Mouse (Mus musculus) heart, embryonic 16.5 days (tissue): Measurements from ENCODE around the gene Il2rb. TPM values are rescaled to one million over a fixed set of nuclear protein-coding genes. Genes with fewer than 3 reads are reported as not detected.

ENCODE experiments used
- ATAC-seq: fragments of 200-750 bp; cut with Nextera tagmentation; replicated peaks from 2 replicates; pipeline ENCODE4 v1.8.0; 2017; ENCODE audit warnings: moderate number of reproducible peaks; ENCODE audit not compliant: insufficient read depth, low FRiP score; ENCODE audit errors: extremely low read depth
- H3K27ac ChIP-seq: fragments of 300-500 bp; sonication (generic); 2 replicates; pipeline ENCODE4 v1.5.1; 2014; ENCODE audit warnings: mild to moderate bottlenecking, low read length, control low read depth, moderate library complexity
- H3K27me3 ChIP-seq: fragments of 300-500 bp; sonication (generic); 2 replicates; pipeline ENCODE4 v1.6.1; 2014; ENCODE audit warnings: low read length, mixed read lengths; ENCODE audit not compliant: control insufficient read depth, insufficient read depth
- H3K36me3 ChIP-seq: fragments of 300-500 bp; sonication (generic); 2 replicates; pipeline ENCODE4 v1.6.1; 2014; ENCODE audit not compliant: control insufficient read depth, insufficient read depth
- H3K4me1 ChIP-seq: fragments of 300-500 bp; sonication (generic); 2 replicates; pipeline ENCODE4 v1.6.1; 2014; ENCODE audit warnings: low read length, mixed read lengths; ENCODE audit not compliant: control insufficient read depth, insufficient read depth
- H3K4me2 ChIP-seq: fragments of 300-500 bp; sonication (generic); 2 replicates; pipeline ENCODE4 v1.6.1; 2014; ENCODE audit warnings: low read depth, mild to moderate bottlenecking, control low read depth, low read length
- H3K4me3 ChIP-seq: fragments of 300-500 bp; sonication (generic); 2 replicates; pipeline ENCODE4 v1.5.1; 2014; ENCODE audit warnings: mild to moderate bottlenecking, control low read depth, low read length
- H3K9ac ChIP-seq: fragments of 300-500 bp; sonication (generic); 2 replicates; pipeline ENCODE4 v1.6.1; 2014; ENCODE audit warnings: low read length, control low read depth
- H3K9me3 ChIP-seq: fragments of 300-500 bp; sonication (generic); replicated peaks from 2 replicates; pipeline ENCODE4 v1.6.1; 2016; ENCODE audit warnings: low read length; ENCODE audit not compliant: control insufficient read depth
- WGBS: fragments of 180-500 bp; shearing (Covaris S2); extraction: QIAGEN DNeasy Blood & Tissue Kit; methylation state at CpG from one replicate; pipeline ENCODE4 v1.1.7; 2014; 5-methylcytosine and 5-hydroxymethylcytosine counted together
- polyA plus RNA-seq: library from polyadenylated mRNA; unstranded; fragments of >200 nt; fragmentation: Nextera tagmentation; extraction: Ambion mirVana; gene quantifications from 2 replicates; pipeline ENCODE4 v1.2.1, GENCODE M21; 2015

Gene Il2rb
- polyA plus RNA-seq, 1 experiment from 2014 or later, result 4.9 TPM

DNA sequence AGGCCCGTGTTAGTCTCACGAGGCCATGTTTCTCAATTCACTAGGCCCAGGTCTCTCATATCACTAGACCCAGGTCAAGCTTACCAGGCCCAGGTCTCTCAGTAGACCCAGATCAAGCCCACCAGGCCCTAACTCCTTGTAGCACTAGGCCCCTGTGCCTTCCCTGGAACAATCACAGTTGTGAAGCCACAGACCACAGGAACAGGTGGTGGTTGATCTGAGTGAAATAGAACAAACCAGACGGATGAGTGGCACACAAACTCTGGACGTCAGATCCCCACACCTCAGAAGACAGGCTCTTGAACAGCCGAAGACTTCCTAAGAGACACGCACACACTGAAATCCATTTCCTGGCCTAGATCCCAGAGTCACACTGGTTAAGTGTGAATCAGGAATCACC, 15.7 kb upstream of the Il2rb start:
- Histone ChIP-seq H3K4me2 (no peak overlapping the region), H3K27me3 (no peaks in the 10 kb centered on the region), H3K9ac (no peak overlapping the region; the same call in 1 of the 2 replicates), H3K4me1 (peaks cover 12% of the 10 kb centered on the region), H3K9me3 (no peaks in the 10 kb centered on the region), H3K4me3 (no peak overlapping the region), H3K27ac (no peak overlapping the region), H3K36me3 (no peaks in the 10 kb centered on the region)
- no peak for ATAC-seq
- WGBS, result 72% methylated on average over 6 of the region's 6 CpGs

DNA sequence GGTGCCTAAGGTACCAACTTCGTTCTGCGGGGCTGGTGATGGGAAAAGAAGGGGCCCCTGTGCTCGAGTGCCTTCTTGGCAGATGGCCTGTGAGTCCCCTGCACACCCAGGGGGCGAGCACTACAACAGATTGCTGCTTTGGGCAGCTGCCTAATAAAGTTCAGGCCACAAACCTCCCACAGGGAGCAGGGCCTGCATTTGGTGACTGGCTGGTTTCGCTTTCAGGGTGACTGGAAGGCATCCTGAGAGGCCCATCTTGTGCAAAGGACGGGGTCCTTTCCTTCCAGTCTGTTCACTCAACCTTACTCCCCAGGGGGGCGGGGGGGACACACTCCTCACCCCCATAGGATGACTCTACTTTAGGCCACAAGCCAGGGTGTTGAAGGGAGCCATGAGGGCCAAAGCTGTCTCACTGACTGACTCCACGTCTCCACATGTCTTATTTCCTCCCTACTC, 15.1 kb upstream of the Il2rb start:
- no peak overlapping the region for H3K27ac ChIP-seq
- H3K27me3 ChIP-seq, result no peaks in the 10 kb centered on the region
- ATAC-seq, result no peak
- H3K9ac ChIP-seq, result 0 out of 2 replicates have a peak overlapping the region, but pooled peaks have one; percentile 33
- 49% methylated on average over 8 of the region's 8 CpGs for WGBS
- no peaks in the 10 kb centered on the region for H3K36me3 ChIP-seq
- H3K4me1 ChIP-seq, result peaks cover 12% of the 10 kb centered on the region
- peak overlapping the region; percentile 19; the same call in 1 of the 2 replicates for H3K4me2 ChIP-seq
- no peak overlapping the region for H3K4me3 ChIP-seq
- peaks cover 1% of the 10 kb centered on the region for H3K9me3 ChIP-seq

DNA sequence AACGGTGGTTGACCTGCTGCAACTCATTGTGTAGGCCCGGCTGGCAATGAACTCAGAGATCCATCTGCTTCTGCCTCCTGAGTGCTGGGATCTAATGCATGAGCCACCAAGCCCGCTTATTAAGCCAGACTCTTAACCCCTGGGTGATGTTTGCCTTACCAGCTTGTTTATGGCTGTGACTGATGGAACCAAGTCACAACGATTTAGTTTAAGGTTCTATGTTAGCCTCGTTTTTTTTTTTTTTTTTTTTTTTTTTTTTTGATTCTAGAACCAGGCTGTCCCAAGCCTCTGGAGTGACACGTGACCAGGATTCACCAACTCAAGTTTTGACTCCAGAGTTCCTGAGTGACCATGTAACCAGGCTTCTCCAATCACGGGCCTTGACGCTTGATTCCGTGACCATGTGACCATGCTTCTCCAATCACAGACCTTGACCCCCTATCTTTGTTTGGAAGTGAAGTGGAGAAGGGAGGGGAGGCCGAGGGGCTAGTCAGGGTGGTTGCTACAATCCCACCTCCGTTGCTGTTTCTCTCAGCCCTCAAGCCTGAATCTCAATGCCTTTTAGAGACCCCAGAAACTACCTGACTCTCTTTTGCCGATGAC, 14.3 kb upstream of the Il2rb start:
- Histone ChIP-seq H3K4me2 (peak overlapping the region; percentile 19; the same call in 1 of the 2 replicates), H3K4me3 (no peak overlapping the region), H3K27ac (no peak overlapping the region), H3K9ac (no peak overlapping the region), H3K27me3 (no peaks in the 10 kb centered on the region), H3K36me3 (no peaks in the 10 kb centered on the region), H3K9me3 (peaks cover 9% of the 10 kb centered on the region), H3K4me1 (peaks cover 12% of the 10 kb centered on the region)
- no peak for ATAC-seq
- 52% methylated on average over 12 of the region's 12 CpGs for WGBS

DNA sequence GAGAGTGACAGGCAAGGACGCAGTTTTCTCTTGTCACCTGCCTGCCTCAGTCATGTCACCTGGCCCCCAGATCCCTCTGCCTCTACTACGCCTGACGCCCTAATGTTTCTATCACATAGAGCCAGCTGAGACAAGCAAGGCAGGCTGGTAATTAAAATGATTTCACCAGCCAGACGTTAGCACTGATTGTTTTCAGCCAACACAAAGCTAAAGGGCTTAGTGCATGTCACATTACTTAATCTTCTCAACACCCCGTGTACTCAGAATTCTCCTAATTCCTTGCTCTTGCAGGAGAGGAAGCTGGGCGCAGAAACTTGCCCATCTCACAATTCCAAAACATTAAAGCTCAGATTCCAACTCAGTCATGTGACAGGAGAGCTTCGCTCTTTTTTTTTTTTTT, 13.4 kb upstream of the Il2rb start:
- no peak overlapping the region for H3K9ac ChIP-seq
- no peaks in the 10 kb centered on the region for H3K27me3 ChIP-seq
- no peak overlapping the region for H3K27ac ChIP-seq
- H3K36me3 ChIP-seq, result no peaks in the 10 kb centered on the region
- H3K9me3 ChIP-seq, result peaks cover 10% of the 10 kb centered on the region
- WGBS, result 41% methylated on average over 7 of the region's 7 CpGs
- H3K4me3 ChIP-seq, result no peak overlapping the region
- peaks cover 12% of the 10 kb centered on the region for H3K4me1 ChIP-seq
- no peak for ATAC-seq
- H3K4me2 ChIP-seq, result no peak overlapping the region

DNA sequence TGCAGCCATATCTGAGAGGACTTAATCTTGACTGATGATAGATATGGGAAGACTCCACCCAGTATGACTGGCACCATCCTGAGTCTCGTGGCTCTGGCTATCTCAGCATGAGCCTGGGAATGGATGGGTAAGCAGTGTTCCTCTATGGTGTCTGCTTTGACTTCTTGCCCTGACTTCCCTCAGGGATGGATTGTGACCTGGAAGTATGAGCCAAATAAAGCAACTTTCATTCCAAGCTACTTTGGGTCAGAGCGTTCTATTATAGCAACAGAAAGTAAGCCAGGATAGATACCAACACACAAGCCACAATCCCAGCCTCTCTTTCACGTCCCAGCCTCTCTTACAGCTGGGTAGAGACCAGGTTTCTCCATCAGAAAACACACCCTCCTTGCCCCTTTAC, 10.5 kb upstream of the Il2rb start:
- WGBS, result 66% methylated on average over 3 of the region's 3 CpGs
- H3K9me3 ChIP-seq, result peaks cover 10% of the 10 kb centered on the region

DNA sequence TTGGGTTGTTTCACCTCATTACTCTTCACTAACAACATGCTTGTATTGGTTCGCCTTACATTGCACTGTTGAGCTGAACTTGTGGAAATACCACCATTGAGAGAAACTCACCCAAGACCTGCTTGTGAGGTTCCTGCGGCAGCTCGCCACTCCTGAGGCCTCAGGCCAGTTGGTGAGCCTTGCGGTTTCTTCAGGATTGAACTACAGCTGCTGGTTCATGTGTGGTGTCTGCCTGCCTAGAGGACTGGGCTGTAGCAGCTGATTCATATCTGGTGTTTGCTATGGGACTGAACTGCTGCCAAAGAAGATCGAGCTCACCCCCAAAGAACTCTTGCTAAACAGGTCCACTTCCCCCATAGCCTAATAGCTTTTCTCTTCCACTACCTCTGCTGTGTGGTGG, 9.7 kb upstream of the Il2rb start:
- WGBS, result 86% methylated on average over 5 of the region's 5 CpGs
- Histone ChIP-seq H3K4me2 (no peak overlapping the region), H3K9ac (no peak overlapping the region), H3K27me3 (no peaks in the 10 kb centered on the region), H3K4me3 (no peak overlapping the region), H3K4me1 (peaks cover 2% of the 10 kb centered on the region), H3K27ac (no peak overlapping the region), H3K36me3 (no peaks in the 10 kb centered on the region), H3K9me3 (peaks cover 10% of the 10 kb centered on the region)
- ATAC-seq, result no peak

More for the DNA sequence above, 10.5 kb upstream of the Il2rb start:
- no peak for ATAC-seq
- Histone ChIP-seq H3K36me3 (no peaks in the 10 kb centered on the region), H3K4me1 (peaks cover 7% of the 10 kb centered on the region), H3K27ac (no peak overlapping the region), H3K9ac (no peak overlapping the region), H3K27me3 (no peaks in the 10 kb centered on the region), H3K4me3 (no peak overlapping the region), H3K4me2 (no peak overlapping the region)

DNA sequence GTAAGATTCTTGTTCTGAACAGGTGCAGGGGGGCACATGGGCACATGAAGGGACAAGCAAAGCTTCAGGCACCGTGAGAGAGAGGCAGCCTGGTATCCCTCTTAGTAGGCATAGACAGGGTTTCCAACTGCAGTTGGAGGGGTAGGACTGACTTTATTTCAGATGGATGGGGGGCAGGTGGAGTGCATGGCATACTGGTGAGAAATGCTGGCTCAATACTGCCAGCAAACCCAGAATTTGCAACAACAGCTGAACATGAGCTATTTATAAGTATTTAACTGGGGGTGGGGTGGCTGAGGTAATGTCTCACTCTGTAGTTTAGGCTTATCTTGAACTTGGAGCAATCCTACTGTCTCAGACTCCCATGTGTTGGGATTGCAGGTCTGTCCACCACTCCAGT, 8.9 kb upstream of the Il2rb start:
- no peaks in the 10 kb centered on the region for H3K27me3 ChIP-seq
- no peaks in the 10 kb centered on the region for H3K36me3 ChIP-seq
- H3K4me1 ChIP-seq, result no peaks in the 10 kb centered on the region
- ATAC-seq, result no peak
- H3K9me3 ChIP-seq, result peaks cover 10% of the 10 kb centered on the region
- H3K9ac ChIP-seq, result no peak overlapping the region
- no peak overlapping the region for H3K4me2 ChIP-seq
- H3K4me3 ChIP-seq, result no peak overlapping the region
- 86% methylated on average over 1 of the region's 1 CpGs for WGBS
- no peak overlapping the region for H3K27ac ChIP-seq

DNA sequence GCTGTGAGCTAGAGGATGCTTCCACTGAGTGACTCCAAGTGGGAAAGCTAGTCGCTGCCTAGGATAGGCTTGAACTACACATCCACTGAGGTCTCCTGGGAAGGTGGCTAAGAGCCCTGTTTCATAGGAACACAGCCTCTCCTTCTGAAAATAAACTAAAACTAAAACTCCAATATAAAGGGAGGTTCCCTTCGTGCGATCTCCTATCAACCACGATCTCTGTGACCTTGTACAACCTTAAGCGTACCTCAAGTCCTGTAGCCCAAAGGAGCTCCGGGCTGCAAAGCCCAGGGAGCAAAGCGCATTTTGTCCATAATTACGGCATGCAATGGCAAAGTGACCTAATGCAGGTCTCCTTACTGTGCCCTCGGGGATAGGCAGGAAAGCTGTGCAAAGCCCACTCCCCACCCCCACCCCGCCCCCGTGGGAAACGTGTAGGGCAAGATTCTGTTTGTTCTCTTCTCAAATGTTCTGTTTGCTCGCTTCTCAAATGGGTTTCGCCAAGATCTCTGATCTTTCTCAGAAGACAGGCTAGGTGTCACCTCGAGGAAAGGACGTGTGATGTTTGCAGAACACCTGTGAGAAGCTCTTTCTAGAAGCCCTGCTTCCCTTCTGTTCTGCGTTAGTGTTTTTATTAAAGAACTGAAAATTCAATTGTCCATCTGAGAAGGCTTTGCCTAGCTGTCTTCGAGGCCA, 7.5 kb upstream of the Il2rb start:
- Histone ChIP-seq H3K27ac (no peak overlapping the region), H3K4me1 (no peaks in the 10 kb centered on the region), H3K36me3 (no peaks in the 10 kb centered on the region), H3K9me3 (peaks cover 10% of the 10 kb centered on the region), H3K9ac (no peak overlapping the region), H3K4me2 (no peak overlapping the region), H3K4me3 (no peak overlapping the region), H3K27me3 (no peaks in the 10 kb centered on the region)
- WGBS, result 72% methylated on average over 18 of the region's 18 CpGs
- no peak for ATAC-seq

DNA sequence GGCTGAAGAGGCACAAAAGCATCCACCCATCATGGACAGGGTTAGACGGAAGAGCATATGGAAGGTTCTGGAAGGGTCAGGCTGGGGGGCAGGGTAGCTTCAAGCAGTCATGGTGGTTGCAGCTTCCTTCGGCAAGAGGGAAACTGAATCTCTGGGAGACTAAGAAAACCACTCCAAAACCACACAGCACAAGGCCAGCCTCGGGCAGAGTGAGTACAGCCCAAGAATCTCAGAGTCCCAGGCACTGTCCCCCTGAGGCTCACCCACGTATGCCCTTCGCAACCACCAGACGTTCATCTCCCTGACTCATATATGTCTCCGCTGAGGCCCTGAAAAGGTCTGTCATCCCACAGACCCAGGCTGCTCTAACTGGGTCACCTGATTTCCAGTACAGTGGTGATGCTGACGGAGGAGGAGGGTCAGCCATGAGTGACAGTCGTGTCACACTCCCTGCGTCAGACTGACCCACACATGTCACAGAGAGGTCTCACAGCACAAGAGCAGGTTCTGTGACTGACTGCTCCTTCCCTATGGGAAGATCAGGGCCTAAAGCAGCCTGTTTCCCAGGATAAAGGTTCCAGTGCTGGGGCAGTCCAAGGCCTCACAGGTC, 1.6 kb downstream of the Il2rb start:
- Histone ChIP-seq H3K4me1 (no peaks in the 10 kb centered on the region), H3K9me3 (no peaks in the 10 kb centered on the region), H3K36me3 (no peaks in the 10 kb centered on the region), H3K4me3 (no peak overlapping the region), H3K9ac (no peak overlapping the region), H3K27me3 (no peaks in the 10 kb centered on the region), H3K27ac (no peak overlapping the region), H3K4me2 (no peak overlapping the region)
- WGBS, result 70% methylated on average over 10 of the region's 10 CpGs
- ATAC-seq, result no peak
